In genomic region chr6:60828429-60829264, GRCm38 (mm10) we compare ENCODE assay signal across 8 mouse cellular contexts. TPM values are rescaled to one million over a fixed set of nuclear protein-coding genes. Genes with fewer than 3 reads are reported as not detected.
DNase-seq lines count a peak whose midpoint lies in the region; ATAC-seq lines count a peak whose summit lies in the region.

No protein-coding gene starts in this region.

- H3K27me3 ChIP-seq in hindbrain, embryonic 13.5 days = no peaks in the 10 kb centered on the region

- H3K9me3 ChIP-seq in hindbrain, embryonic 13.5 days = no peaks in the 10 kb centered on the region

- peak overlapping the region; percentile 55 for H3K4me3 ChIP-seq in hindbrain, embryonic 13.5 days

- peaks cover 9% of the 10 kb centered on the region for H3K4me1 ChIP-seq in hindbrain, embryonic 13.5 days (replicated peaks)

- no peaks in the 10 kb centered on the region for H3K36me3 ChIP-seq in hindbrain, embryonic 13.5 days

- H3K27ac ChIP-seq in hindbrain, embryonic 13.5 days = peak overlapping the region; percentile 91

- peak overlapping the region; percentile 76 for H3K9ac ChIP-seq in hindbrain, embryonic 13.5 days

- peak; percentile 80 for DNase-seq in R1 (ENCODE audit: low read depth, low spot score)
- peak; percentile 75 for DNase-seq in c-Kit-negative CD71-positive TER-119-positive erythroid progenitor cells, embryonic 14.5 days (ENCODE audit: low read depth, low spot score)
- DNase-seq in layer of hippocampus, postnatal 25 days (ENCODE audit: extremely low spot score in 1 of 2, low spot score in 1 of 2) = peak; percentile 66 to 77
- peak; percentile 29 for DNase-seq in lung, postnatal 10 days
- DNase-seq in right cerebral cortex, postnatal 10 days (ENCODE audit: low spot score in 2 of 2) = peak; percentile 90 to 92

- WGBS in hindbrain, embryonic 13.5 days = 2% methylated on average over 35 of the region's 35 CpGs

- ATAC-seq in erythroblast, adult 5-6 weeks (replicated peaks; ENCODE audit: low FRiP score, poor library complexity, severe bottlenecking) = peak; percentile 84
- ATAC-seq in hindbrain, embryonic 13.5 days (ENCODE audit: low FRiP score) = peak; percentile 94
- no peak for ATAC-seq in inflammation-experienced regulatory T-cells, adult 6 months

- peak overlapping the region; percentile 85 for H3K4me2 ChIP-seq in hindbrain, embryonic 13.5 days

RNA-seq across cellular contexts. Expression of gene Snca, which starts 1.0 kb away (rescaled TPM):
- 1,570 and 1,672 TPM in 2 replicates for total RNA-seq in erythroblast, adult 5-6 weeks (2015; ENCODE audit: low replicate concordance)
- 2,172 and 2,663 TPM in 2 replicates for total RNA-seq in erythroblast, adult 5-6 weeks (2017; ENCODE audit: low replicate concordance)
- polyA plus RNA-seq in hindbrain, embryonic 13.5 days (2015; fragmentation: Nextera tagmentation; extraction: Ambion mirVana) = 131 and 136 TPM in 2 replicates
- 100 to 1,000 TPM; 565 to 605 TPM for total RNA-seq in layer of hippocampus, postnatal 25 days (2021)
- polyA plus RNA-seq in inflammation-experienced regulatory T-cells, adult 6 months (2017; shearing (Covaris generic)) = not detected

Comparison
In these comparisons a context has a peak if more than half of its experiments do, and no peak if none do; other contexts are left out.
1. DNase-seq: peak in every context shown above with its lines; median percentile 91 in right cerebral cortex, postnatal 10 days; 80 in R1; 75 in c-Kit-negative CD71-positive TER-119-positive erythroid progenitor cells, embryonic 14.5 days; 72 in layer of hippocampus, postnatal 25 days; 29 in lung, postnatal 10 days.